Mouse (Mus musculus) forebrain, embryonic 14.5 days (tissue): ENCODE measurements at regions not wholly inside any gene's neighbourhood (a gene's known extent, or its start where the extent isn't known, plus 50 kb on each side); places are given as distances from the start of the nearest gene placed in this dataset.

Experiments
- ATAC-seq: fragments of 200-750 bp; cut with Nextera tagmentation; 2 replicates; pipeline ENCODE4 v1.8.0; 2017; ENCODE audit warnings: mild to moderate bottlenecking, moderate library complexity
- DNase-seq: peaks from one replicate; pipeline ENCODE4 v3.0.0-alpha.2; 2015; ENCODE audit warnings: low spot score
- H3K27ac ChIP-seq: fragments of 300-500 bp; sonication (generic); 2 replicates; pipeline ENCODE4 v1.5.1; 2014; ENCODE audit warnings: low read depth, mild to moderate bottlenecking, control low read depth, low read length, moderate library complexity
- H3K27me3 ChIP-seq: fragments of 300-500 bp; sonication (generic); replicated peaks from 2 replicates; pipeline ENCODE4 v1.6.1; 2014; ENCODE audit warnings: low read length, control low read depth, mixed read lengths; ENCODE audit not compliant: control insufficient read depth, insufficient read depth
- H3K36me3 ChIP-seq: fragments of 300-500 bp; sonication (generic); 2 replicates; pipeline ENCODE4 v1.6.1; 2014; ENCODE audit warnings: low read length, control low read depth; ENCODE audit not compliant: control insufficient read depth, insufficient read depth
- H3K4me1 ChIP-seq: fragments of 300-500 bp; sonication (generic); 2 replicates; pipeline ENCODE4 v1.6.1; 2014; ENCODE audit warnings: antibody characterized with exemption, low read length, control low read depth; ENCODE audit not compliant: control insufficient read depth, insufficient read depth
- H3K4me2 ChIP-seq: fragments of 300-500 bp; sonication (generic); 2 replicates; pipeline ENCODE4 v1.6.1; 2014; ENCODE audit warnings: mild to moderate bottlenecking, control low read depth, low read length
- H3K4me3 ChIP-seq: fragments of 300-500 bp; sonication (generic); 2 replicates; pipeline ENCODE4 v1.5.1; 2014; ENCODE audit warnings: low read depth, low read length, control low read depth
- H3K9ac ChIP-seq: fragments of 300-500 bp; sonication (generic); 2 replicates; pipeline ENCODE4 v1.6.1; 2014; ENCODE audit warnings: mild to moderate bottlenecking, low read length, control low read depth, moderate library complexity
- H3K9me3 ChIP-seq: fragments of 300-500 bp; sonication (generic); replicated peaks from 2 replicates; pipeline ENCODE4 v1.6.1; 2016; ENCODE audit warnings: low read length, control low read depth, mixed read lengths; ENCODE audit not compliant: control insufficient read depth
- whole genome bisulfite sequencing: fragments of 180-500 bp; shearing (Covaris S2); extraction: QIAGEN DNeasy Blood & Tissue Kit; methylation state at CpG from one replicate; pipeline ENCODE4 v1.1.7; 2014; 5-methylcytosine and 5-hydroxymethylcytosine counted together

GRCm38 (mm10) chr13:96220763-96221162, 88.4 kb upstream of the Sv2c start:
- Histone ChIP-seq H3K4me1 (no peaks in the 10 kb centered on the region), H3K4me3 (no peak overlapping the region), H3K27ac (no peak overlapping the region), H3K9me3 (no peaks in the 10 kb centered on the region), H3K36me3 (no peaks in the 10 kb centered on the region), H3K9ac (no peak overlapping the region), H3K27me3 (no peaks in the 10 kb centered on the region), H3K4me2 (no peak overlapping the region)
- 67% methylated on average over 1 of the region's 1 CpGs for WGBS
- DNase-seq: no peak
- ATAC-seq: no peak

DNA sequence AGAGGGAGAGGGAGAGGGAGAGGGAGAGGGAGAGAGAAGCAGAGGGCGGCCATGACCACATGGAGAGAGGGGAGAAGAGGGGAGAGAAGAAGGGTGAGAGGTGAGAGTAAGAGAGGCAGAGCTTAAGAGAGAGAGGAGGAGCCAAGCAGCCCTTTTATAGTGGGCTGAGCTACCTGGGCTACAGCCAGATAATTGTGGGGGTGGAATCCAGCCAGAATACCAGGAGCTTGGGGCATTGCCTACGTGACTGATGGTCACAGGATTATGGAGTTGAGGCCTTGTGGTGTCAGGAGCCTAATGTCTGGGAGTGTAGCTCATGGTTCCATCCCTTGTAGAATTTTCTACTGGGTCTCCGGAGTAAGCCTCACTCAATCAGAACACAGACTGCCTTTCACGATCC, 83.1 kb upstream of the Sv2c start:
- no peak for DNase-seq
- no peak overlapping the region for H3K9ac ChIP-seq
- no peaks in the 10 kb centered on the region for H3K36me3 ChIP-seq
- no peaks in the 10 kb centered on the region for H3K9me3 ChIP-seq
- no peak overlapping the region for H3K4me3 ChIP-seq
- ATAC-seq: no peak
- H3K4me2 ChIP-seq: no peak overlapping the region
- 89% methylated on average over 4 of the region's 4 CpGs for WGBS
- H3K27me3 ChIP-seq: no peaks in the 10 kb centered on the region
- no peaks in the 10 kb centered on the region for H3K4me1 ChIP-seq
- no peak overlapping the region for H3K27ac ChIP-seq

GRCm38 (mm10) chr13:96215046-96215445, 82.7 kb upstream of the Sv2c start:
- Histone ChIP-seq H3K27me3 (no peaks in the 10 kb centered on the region), H3K4me3 (no peak overlapping the region), H3K4me1 (no peaks in the 10 kb centered on the region), H3K27ac (no peak overlapping the region), H3K9me3 (no peaks in the 10 kb centered on the region), H3K4me2 (no peak overlapping the region), H3K36me3 (no peaks in the 10 kb centered on the region), H3K9ac (no peak overlapping the region)
- DNase-seq: no peak
- WGBS: 77% methylated on average over 6 of the region's 6 CpGs
- ATAC-seq: no peak

DNA sequence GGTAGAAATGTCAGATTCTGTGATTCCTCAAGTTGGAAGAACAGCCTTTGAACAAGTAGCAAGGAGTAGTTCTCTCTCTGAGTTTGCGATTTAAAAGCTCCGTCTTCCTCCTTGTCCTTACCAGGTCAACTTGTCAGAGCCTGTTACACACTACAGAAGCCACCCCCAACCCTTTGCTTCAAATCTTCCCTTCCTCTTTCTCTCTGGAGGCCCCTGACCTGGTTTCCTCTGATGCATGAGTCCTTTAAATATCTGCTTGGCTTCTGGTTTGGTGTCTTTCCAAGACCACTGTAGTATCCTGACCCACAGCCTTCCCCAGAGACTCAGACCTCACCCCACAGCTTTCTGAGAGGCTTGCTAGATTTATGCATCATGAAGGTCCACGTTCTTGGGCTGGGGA, 73.7 kb upstream of the Sv2c start:
- Histone ChIP-seq H3K4me3 (no peak overlapping the region), H3K27me3 (no peaks in the 10 kb centered on the region), H3K9ac (no peak overlapping the region), H3K36me3 (no peaks in the 10 kb centered on the region), H3K9me3 (no peaks in the 10 kb centered on the region), H3K27ac (no peak overlapping the region), H3K4me1 (no peaks in the 10 kb centered on the region), H3K4me2 (no peak overlapping the region)
- ATAC-seq (no peak), DNase-seq (no peak)
- WGBS: 77% methylated on average over 3 of the region's 3 CpGs

DNA sequence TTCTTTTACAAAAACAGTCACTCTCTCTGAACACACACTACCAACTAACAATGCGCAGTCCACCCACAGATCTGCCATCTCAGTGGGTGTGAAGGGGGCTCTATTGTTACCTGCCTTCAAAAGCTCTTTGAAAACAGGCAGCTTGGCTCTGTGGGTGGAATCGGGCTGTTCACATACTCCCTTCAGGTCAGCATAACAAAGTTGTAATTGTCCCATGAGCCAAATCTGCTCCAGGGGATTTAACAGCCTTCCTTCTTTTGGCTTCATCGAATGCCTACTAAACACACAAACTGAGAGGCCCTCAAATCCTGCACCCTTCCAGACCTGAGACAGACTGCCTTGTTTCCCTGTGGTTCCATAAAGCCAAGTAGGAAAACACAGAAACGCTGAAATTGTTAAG, 56.2 kb upstream of the Sv2c start:
- H3K9ac ChIP-seq: no peak overlapping the region
- H3K9me3 ChIP-seq: no peaks in the 10 kb centered on the region; the same call in 1 of the 2 replicates
- 2% methylated on average over 4 of the region's 4 CpGs for WGBS
- no peaks in the 10 kb centered on the region for H3K27me3 ChIP-seq
- ATAC-seq: peak; percentile 75
- H3K27ac ChIP-seq: no peak overlapping the region
- no peak overlapping the region for H3K4me3 ChIP-seq
- DNase-seq: peak; percentile 70
- peaks cover 5% of the 10 kb centered on the region; the same call in 1 of the 2 replicates for H3K4me1 ChIP-seq
- no peaks in the 10 kb centered on the region for H3K36me3 ChIP-seq
- peak overlapping the region; percentile 16; the same call in 1 of the 2 replicates for H3K4me2 ChIP-seq
